Mouse (Mus musculus): ENCODE data around the gene Nqo1.

Gene Nqo1

GRCm38 (mm10) chr8:107403038-107403781 is at the start of gene Nqo1:
Gene Nqo1 (minus strand): TSS chr8:107403206.
- peak; percentile 88 for DNase-seq

DNA sequence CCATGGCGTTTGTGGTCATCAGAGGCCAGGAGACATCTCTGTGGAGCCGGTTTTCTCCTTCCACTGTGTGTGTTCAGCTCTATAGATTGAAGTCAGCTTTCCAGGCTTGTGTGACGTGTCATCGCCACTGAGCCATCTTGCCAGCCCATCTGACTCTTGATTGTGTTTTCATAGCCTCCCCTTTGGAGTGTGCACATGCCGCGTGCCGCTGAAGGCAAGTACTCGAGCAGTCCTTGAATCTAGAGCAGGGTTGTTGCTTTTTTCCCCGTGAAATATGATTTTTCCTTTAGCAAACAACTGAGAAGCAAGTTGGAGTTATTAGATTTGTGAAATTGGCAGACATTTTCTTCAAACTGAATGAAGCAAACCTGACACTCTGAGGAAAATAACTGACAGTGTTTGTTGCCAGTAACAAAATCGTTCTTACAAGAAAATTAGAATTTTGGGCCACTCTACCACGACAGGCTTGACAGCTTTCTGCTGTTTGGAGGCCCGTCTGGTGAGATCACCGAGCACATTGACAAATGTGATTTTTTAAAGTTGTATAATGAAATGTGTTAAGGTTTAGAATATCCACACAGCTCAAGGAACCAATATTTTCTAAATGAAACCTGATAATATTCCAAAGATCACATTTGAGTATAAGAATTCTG is 48.5 kb upstream of the Nqo1 start:
- DNase-seq, result no peak

- no peak for DNase-seq
These were observed 46.6 kb upstream of the Nqo1 start for GRCm38 (mm10) chr8:107449655-107450054.

- DNase-seq, result peak; percentile 73
These were observed 46.1 kb upstream of the Nqo1 start for GRCm38 (mm10) chr8:107449130-107449529.

GRCm38 (mm10) chr8:107448382-107448889 is 45.4 kb upstream of the Nqo1 start:
- DNase-seq, result no peak

GRCm38 (mm10) chr8:107447713-107448112 is 44.7 kb upstream of the Nqo1 start:
- no peak for DNase-seq

DNA sequence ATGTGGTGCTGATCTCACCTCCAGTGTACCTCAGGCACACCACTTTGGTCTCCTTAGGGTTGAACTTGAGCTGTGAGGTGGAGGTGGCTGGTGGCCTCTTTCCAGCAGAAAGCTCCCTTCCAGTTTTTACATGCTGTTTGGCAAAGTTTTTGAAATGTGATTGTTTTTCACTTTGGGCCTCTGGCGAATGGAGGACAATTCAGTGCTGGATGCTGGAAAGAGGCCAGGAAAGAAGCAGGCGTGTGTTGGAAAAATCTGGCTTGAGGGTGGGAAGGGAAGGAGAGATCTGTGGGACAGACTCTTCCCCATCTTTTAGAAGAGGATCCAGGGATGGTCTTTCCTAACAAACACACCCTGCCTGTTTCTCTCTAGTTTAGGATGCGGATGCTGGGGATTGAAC is 41.6 kb upstream of the Nqo1 start:
- DNase-seq, result no peak

DNA sequence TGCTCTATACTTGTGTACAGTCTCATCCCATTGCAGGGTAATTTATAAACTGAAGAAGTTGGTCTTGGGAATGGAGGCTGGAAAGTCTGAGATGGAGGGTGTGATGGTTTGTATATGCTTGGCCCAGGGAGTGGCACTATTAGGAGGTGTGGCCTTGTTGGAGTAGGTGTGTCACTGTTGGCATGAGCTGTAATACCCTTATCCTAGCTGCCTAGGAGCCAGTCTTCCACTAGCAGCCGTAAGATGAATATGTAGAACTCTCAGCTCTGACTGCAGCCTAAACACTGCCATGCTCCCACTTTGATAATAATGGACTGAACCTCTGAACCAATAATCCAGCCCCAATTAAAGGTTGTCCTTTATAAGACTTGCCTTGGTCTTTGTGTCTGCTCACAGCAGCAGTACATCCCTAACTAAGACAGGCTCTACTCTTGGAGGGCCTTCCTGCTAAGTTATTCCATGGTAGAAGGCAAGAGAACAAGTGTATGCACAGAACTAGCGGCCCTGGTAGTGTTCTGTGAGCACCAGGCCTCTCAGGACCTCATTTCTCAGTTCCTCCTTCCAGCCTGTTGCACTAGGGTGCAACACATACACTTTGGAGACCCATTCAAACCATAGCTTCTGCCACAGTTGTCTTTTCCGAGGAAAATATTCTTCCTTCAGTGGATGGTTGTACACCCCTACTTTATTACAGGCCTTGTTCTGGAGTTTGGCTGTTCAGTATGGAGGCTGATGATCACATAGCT is 37.0 kb upstream of the Nqo1 start:
- no peak for DNase-seq

DNA sequence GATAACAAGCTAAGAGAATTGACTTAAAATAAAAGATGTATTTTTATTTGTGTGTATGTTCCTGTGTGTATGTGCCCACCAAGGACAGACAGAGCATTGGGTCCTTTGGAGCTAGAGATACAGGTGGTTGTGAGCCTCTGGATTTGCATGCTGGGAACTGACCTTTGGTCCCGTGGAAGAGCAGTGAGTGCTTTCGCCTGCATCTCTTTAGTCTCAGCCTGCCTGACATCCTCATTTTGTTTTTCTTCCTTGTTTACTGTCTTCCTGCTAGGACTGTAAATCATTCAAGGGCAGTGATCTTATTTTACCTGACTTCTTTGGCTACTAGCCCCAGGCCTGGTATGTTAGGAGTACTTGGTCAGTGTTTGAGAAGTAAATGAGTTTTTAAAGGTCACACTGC is 34.7 kb upstream of the Nqo1 start:
- DNase-seq, result peak; percentile 77

GRCm38 (mm10) chr8:107436841-107437421 is 33.9 kb upstream of the Nqo1 start:
- peak; percentile 36 for DNase-seq

DNA sequence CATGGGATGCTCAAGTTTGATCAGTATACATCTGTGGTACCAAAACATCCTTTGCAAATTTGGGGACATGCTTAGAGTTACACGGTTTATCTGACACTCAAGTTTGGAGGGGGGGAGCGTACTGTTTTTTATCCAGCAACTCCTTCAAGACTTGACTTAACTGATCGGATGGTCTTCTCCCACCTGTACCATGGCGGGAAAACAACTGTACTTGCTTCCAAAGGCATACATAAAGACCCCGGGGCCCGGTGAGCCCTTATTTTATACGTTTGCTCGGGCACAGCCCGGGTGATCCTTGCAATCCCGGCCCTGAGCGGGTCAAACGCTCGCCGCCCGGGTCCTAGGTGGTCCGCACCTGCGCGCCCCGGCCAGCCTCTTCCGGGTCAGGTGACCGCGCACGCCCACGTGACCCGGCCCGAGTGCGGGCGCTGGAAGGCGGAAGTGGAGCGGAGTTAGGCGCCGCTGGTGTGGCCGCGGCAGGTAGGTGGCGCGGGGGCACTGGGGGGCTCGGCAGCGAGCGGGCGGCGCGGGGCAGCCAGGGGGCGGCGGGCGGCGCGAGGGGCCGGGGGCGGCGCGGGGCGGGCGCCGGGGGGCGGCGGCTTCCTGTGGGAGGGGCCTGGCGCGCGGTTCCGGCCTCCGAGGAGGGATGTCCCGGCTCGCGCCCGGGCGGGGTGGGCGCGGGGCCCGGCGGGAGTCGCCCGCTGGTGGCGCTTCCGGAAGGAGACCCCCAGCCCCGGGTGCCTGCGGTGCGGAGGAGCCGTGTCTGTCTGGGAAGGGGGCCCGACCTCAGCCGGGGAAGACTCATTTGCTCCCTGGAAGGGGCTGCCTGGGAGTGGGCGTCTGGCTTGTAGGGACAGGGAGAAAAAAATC is 33.2 kb upstream of the Nqo1 start, which contains the start of gene Wwp2:
Gene Wwp2 (plus strand): TSS at position 404 of the 870 bp plus-strand sequence.
- peak; percentile 74 for DNase-seq

GRCm38 (mm10) chr8:107435421-107435961 is 32.5 kb upstream of the Nqo1 start:
- no peak for DNase-seq

GRCm38 (mm10) chr8:107430821-107431220 is 27.8 kb upstream of the Nqo1 start:
- peak; percentile 65 for DNase-seq

GRCm38 (mm10) chr8:107425230-107425597 is 22.2 kb upstream of the Nqo1 start:
- DNase-seq, result no peak

DNA sequence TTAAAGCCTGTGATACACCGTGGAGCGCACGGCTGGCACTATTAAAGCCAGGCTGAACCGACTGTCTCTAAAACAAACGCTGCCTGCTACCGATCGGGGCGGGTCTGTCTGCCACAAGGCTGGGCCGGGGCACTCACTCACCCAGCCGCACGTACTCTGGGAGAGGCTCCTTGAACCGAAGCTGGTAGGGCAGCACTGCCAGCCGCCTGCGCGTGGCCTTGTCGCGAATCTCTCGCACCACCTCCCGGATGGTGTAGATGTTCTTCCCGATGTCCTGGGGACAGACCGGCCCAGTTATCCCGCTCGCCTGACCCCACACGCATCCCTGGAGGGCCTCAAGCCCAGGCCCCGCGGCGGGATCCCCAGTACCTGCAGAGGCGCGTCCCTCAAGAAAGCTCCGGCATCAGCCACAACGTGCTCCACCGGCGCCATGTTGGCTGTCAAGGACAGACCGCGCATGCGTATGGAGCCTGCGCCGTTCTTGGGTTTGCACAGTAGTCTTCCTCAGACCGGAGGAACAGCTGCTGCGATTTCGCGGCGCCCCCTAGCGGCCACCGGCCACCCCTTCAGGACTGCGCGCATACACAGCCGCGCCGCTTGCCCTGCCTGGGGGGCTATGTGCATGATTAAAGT is 21.7 kb upstream of the Nqo1 start, which contains the start of gene Nob1:
Gene Nob1 (minus strand): TSS at position 455 of the 633 bp plus-strand sequence.
- DNase-seq, result peak; percentile 94

DNA sequence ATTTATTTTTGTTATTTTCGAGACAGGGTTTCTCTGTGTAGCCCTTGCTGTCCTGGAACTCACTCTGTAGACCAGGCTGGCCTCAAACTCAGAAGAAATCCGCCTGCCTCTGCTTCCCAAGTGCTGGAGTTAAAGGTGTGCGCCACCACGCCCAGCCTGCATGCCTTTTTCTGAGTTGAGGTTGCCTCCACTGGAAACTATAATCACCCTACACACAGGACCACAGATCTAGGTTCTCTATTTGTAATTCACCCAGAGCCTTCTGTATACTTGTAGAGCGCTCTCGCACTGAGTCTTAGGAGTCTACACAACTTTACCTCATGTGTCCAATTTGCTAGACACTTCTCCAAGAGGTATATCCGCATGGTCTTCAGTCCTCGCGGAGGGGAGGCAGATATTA is 21.2 kb upstream of the Nqo1 start:
- no peak for DNase-seq

DNA sequence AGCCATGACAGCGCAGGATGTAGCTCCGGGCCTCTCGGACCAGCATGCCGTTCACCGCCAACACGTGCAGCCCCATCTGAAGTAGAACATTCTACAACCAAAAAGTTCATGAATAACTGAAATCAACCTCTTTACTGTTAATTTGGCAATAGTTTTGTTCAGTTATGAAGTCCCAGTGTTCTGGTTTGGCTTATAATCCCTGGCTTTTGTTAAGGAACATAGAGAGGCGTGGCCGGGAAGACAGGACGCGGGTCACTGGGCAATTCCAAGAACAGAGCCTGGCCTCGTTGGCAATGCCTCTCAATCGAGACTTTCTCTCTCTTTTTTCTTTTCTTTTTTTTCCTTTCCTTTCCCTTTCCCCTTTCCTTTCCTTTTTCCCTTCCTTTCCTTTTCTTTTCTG is 14.0 kb upstream of the Nqo1 start:
- DNase-seq, result no peak

DNA sequence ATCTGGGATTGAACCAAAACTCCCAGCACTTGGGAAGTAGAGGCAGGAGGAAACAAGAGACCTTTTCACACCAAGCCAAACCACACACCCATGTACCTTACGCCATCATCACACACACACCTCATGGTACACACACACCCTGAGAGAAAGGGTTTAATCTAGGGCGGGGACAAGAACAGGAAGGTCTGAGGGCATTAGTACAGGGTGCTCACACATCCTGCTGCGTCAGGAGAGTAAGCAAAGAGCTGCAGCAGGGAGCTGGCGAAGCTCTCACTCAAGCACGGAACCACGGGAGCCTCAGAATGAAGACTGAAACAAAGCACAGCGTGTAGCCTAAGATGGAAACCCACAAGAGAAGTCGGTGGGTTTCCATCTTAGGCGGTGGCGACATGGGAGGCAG is 10.9 kb upstream of the Nqo1 start:
- no peak for DNase-seq

- DNase-seq, result no peak
These were observed 9.5 kb upstream of the Nqo1 start for GRCm38 (mm10) chr8:107412552-107412951.

GRCm38 (mm10) chr8:107411391-107411790 is 8.4 kb upstream of the Nqo1 start:
- DNase-seq, result no peak

GRCm38 (mm10) chr8:107405935-107406334 is 2.9 kb upstream of the Nqo1 start:
- no peak for DNase-seq
